Mouse (Mus musculus) retina, adult 2 months (tissue): ENCODE data around the gene Gm35134.
"Not testable (repeated sequence)": the region's sequence is repeated elsewhere in the genome, so short reads cannot be mapped to it uniquely, and the experiment has no call there.

ENCODE experiments used
- DNase-seq: peaks from one replicate; pipeline ENCODE4 v3.0.0-alpha.2; 2012; ENCODE audit warnings: low read depth, low spot score

Gene Gm35134

GRCm38 (mm10) chrY:19112707-19113106, at the start of gene Gm35134:
Gene Gm35134 (plus strand): TSS chrY:19113007.
- not testable (repeated sequence) for DNase-seq
